Mouse (Mus musculus) stomach, postnatal 0 days (tissue): ENCODE measurements around the gene Kcnj5. TPM values are rescaled to one million over a fixed set of nuclear protein-coding genes. Genes with fewer than 3 reads are reported as not detected.
A peak's percentile ranks its signal among the peaks of the same experiment; 100 is the strongest.

Source experiments
- ATAC-seq: fragments of 200-750 bp; cut with Nextera tagmentation; 2 replicates; pipeline ENCODE4 v1.8.0; 2017; ENCODE audit not compliant: low FRiP score, low TSS enrichment
- DNase-seq: peaks from one replicate; pipeline ENCODE4 v3.0.0-alpha.2; 2016; ENCODE audit warnings: low spot score
- H3K27ac ChIP-seq: fragments of 300-500 bp; sonication (generic); replicated peaks from 2 replicates; pipeline ENCODE4 v1.5.1; 2014; ENCODE audit warnings: mild to moderate bottlenecking, control low read depth
- H3K27me3 ChIP-seq: fragments of 300-500 bp; sonication (generic); 2 replicates; pipeline ENCODE4 v1.6.1; 2014; ENCODE audit warnings: low read length; ENCODE audit not compliant: control insufficient read depth, insufficient read depth
- H3K36me3 ChIP-seq: fragments of 300-500 bp; sonication (generic); 2 replicates; pipeline ENCODE4 v1.6.1; 2014; ENCODE audit warnings: low read length, mixed read lengths; ENCODE audit not compliant: control insufficient read depth, insufficient read depth
- H3K4me1 ChIP-seq: fragments of 300-500 bp; sonication (generic); replicated peaks from 2 replicates; pipeline ENCODE4 v1.6.1; 2014; ENCODE audit warnings: antibody characterized with exemption; ENCODE audit not compliant: control insufficient read depth, insufficient read depth
- H3K4me2 ChIP-seq: fragments of 300-500 bp; sonication (generic); replicated peaks from 2 replicates; pipeline ENCODE4 v1.6.1; 2014; ENCODE audit warnings: low read depth, mild to moderate bottlenecking, control low read depth, moderate library complexity
- H3K4me3 ChIP-seq: fragments of 300-500 bp; sonication (generic); 2 replicates; pipeline ENCODE4 v1.5.1; 2014; ENCODE audit warnings: low read depth, low read length, control low read depth
- H3K9ac ChIP-seq: fragments of 300-500 bp; sonication (generic); 2 replicates; pipeline ENCODE4 v1.6.1; 2014; ENCODE audit warnings: mild to moderate bottlenecking, low read length, control low read depth, mixed read lengths
- H3K9me3 ChIP-seq: fragments of 300-500 bp; sonication (generic); 2 replicates; pipeline ENCODE4 v1.6.1; 2016; ENCODE audit warnings: low read length; ENCODE audit not compliant: control insufficient read depth
- CTCF ChIP-seq: IDR thresholded peaks from 2 replicates; pipeline ENCODE4 v1.5.1; 2016; ENCODE audit warnings: antibody characterized with exemption, low read depth, mild to moderate bottlenecking, moderate library complexity
- EP300 ChIP-seq: optimal IDR thresholded peaks from 2 replicates; pipeline ENCODE3; 2016; ENCODE audit warnings: antibody characterized with exemption
- WGBS: fragments of 180-500 bp; shearing (Covaris S2); extraction: QIAGEN DNeasy Blood & Tissue Kit; methylation state at CpG from one replicate; pipeline ENCODE4 v1.1.7; 2014; 5-methylcytosine and 5-hydroxymethylcytosine counted together
- polyA plus RNA-seq: library from polyadenylated mRNA; unstranded; fragments of >200 nt; fragmentation: Nextera tagmentation; extraction: Ambion mirVana; gene quantifications from 2 replicates; pipeline ENCODE4 v1.2.1, GENCODE M21; 2015

The Kcnj5 gene
- 0.04 TPM in 2 replicates for polyA plus RNA-seq

DNA sequence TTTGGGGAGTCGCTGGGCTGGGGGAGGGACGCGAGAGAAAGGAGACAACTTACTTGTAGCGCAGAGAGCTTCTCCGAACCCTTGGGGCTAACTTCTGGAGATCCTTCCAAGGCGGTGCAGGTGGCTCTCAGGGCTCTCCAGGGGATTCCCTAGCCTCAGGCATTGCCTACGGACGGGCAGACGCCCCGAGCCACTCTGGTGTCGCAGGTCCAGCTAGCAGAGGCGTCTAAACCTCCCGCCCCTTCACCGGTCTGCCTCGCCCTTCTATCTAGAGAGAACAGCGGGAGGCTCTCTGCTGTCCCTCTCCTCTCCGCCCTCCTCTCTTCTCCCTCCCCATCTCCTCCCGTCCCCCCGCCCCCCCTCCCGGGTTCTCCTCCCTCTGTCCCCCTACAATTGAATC, at the start of gene Kcnj5:
Kcnj5 (minus strand) TSS at position 300 of the 400 bp plus-strand sequence.
- no peaks in the 10 kb centered on the region for H3K9me3 ChIP-seq
- WGBS, result under 1% methylated on average over 18 of the region's 20 CpGs
- peak within 1 kb of the TSS; percentile 44 for H3K4me2 ChIP-seq
- no peak for DNase-seq
- H3K27me3 ChIP-seq, result peaks cover 2% of the 10 kb centered on the region; the same call in 1 of the 2 replicates
- H3K36me3 ChIP-seq, result no peaks in the 10 kb centered on the region
- TF ChIP-seq EP300, result no peak
- TF ChIP-seq CTCF, result no peak
- no peak within 1 kb of the TSS for H3K9ac ChIP-seq
- no peak within 1 kb of the TSS for H3K27ac ChIP-seq
- 0 out of 2 replicates have a peak, but pooled peaks have one; percentile 6 for ATAC-seq
- H3K4me3 ChIP-seq, result peak within 1 kb of the TSS; percentile 15; the same call in 1 of the 2 replicates
- no peaks in the 10 kb centered on the region for H3K4me1 ChIP-seq

DNA sequence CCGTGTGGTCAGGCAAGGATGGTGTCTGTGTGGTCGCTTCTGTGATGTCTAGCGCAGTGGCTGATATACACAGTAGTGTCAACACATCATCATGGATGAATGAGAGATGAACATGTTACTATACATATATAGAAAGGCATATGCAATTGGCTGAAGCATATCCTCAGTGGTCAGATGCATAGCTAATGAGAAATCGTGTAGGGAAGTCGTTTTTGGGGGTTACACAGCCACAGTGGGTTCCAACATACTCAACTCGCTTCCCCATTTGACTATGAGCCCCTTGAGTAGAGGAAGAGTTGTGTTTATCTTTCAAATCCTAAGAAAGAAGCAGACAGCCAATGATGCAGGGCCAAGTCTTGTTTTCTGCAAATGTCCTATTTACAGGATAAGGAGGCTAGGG, 48.6 kb upstream of the Kcnj5 start:
- Histone ChIP-seq H3K4me2 (no peak overlapping the region), H3K9ac (no peak overlapping the region), H3K4me3 (no peak overlapping the region), H3K27me3 (no peaks in the 10 kb centered on the region), H3K9me3 (no peaks in the 10 kb centered on the region), H3K27ac (no peak overlapping the region), H3K36me3 (no peaks in the 10 kb centered on the region), H3K4me1 (no peaks in the 10 kb centered on the region)
- 80% methylated on average over 6 of the region's 6 CpGs for WGBS
- no peak for DNase-seq
- TF ChIP-seq CTCF, result no peak
- no peak for TF ChIP-seq EP300
- ATAC-seq, result no peak

DNA sequence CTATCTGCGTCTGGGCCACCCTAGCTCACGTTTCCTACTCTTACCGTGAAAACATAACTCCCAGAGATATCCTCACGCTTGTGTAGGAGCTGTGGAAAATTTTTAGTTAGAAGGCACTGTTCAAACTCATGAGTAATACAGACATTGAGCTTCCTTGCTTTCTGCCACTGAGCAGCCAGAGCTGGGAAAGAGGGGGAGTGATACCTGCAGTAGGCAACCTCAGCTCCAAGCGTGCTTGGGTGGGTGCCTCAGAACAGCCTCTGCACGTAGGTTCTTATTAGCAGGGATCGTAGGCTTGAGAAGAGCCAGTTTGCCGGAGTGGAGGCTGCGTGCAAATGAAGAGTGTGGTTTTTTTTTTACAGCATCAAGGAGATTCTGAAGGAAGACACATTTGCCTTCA, 47.6 kb upstream of the Kcnj5 start:
- Histone ChIP-seq H3K27me3 (no peaks in the 10 kb centered on the region), H3K4me2 (no peak overlapping the region), H3K4me1 (no peaks in the 10 kb centered on the region), H3K9me3 (no peaks in the 10 kb centered on the region), H3K36me3 (no peaks in the 10 kb centered on the region), H3K9ac (no peak overlapping the region), H3K4me3 (no peak overlapping the region), H3K27ac (no peak overlapping the region)
- DNase-seq (no peak), ATAC-seq (no peak)
- TF ChIP-seq CTCF, result no peak
- no peak for TF ChIP-seq EP300
- WGBS, result 80% methylated on average over 9 of the region's 9 CpGs

DNA sequence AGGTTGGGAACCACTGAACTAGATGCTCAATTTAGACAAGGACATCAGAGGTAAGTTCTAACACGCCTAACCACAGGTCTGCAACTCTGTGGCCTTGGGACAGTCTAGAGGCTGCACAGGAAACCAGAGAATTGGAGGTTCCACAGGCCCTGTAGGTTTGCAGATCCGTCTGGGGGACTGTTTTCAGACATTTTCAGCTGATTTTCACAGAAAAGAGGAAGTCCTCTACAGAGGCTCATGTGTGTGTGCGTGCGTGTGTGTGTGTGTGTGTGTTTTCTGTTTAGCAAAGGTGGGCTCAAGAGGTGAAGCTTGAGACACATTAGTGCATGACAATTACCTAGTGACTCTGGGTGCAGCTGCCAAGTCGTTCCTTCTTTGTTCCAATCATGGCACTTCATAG, 46.9 kb upstream of the Kcnj5 start:
- no peak overlapping the region for H3K27ac ChIP-seq
- H3K4me3 ChIP-seq, result no peak overlapping the region
- no peak overlapping the region for H3K9ac ChIP-seq
- no peak overlapping the region for H3K4me2 ChIP-seq
- H3K36me3 ChIP-seq, result no peaks in the 10 kb centered on the region
- no peaks in the 10 kb centered on the region for H3K9me3 ChIP-seq
- ATAC-seq, result no peak
- no peak for TF ChIP-seq CTCF
- no peak for TF ChIP-seq EP300
- WGBS, result 77% methylated on average over 5 of the region's 5 CpGs
- no peaks in the 10 kb centered on the region for H3K27me3 ChIP-seq
- H3K4me1 ChIP-seq, result no peaks in the 10 kb centered on the region
- DNase-seq, result no peak

DNA sequence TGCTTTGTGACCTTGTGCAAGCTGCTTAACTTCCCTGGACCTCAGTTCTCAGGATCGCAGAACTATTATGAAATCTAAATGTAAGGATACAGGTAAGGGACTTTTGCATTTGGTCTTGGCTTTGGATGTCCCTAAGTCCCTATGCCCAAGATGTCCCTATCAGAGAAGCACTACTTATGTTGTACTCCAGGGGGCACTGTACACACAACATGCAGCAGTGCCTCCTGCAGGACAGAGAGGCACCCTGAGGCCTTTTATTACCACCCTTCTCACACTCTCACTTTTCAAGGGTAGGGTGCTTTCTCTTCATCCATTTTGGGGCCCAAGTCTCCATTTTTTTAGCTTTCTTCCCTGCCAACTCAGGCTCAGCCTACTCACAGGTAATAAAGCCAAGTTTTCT, 44.0 kb upstream of the Kcnj5 start:
- Histone ChIP-seq H3K4me3 (no peak overlapping the region), H3K4me1 (no peaks in the 10 kb centered on the region), H3K27me3 (no peaks in the 10 kb centered on the region), H3K27ac (no peak overlapping the region), H3K36me3 (no peaks in the 10 kb centered on the region), H3K4me2 (no peak overlapping the region), H3K9ac (no peak overlapping the region), H3K9me3 (no peaks in the 10 kb centered on the region)
- TF ChIP-seq EP300, result no peak
- peak; percentile 67 for TF ChIP-seq CTCF
- DNase-seq, result no peak
- 86% methylated on average over 1 of the region's 1 CpGs for WGBS
- ATAC-seq, result no peak

DNA sequence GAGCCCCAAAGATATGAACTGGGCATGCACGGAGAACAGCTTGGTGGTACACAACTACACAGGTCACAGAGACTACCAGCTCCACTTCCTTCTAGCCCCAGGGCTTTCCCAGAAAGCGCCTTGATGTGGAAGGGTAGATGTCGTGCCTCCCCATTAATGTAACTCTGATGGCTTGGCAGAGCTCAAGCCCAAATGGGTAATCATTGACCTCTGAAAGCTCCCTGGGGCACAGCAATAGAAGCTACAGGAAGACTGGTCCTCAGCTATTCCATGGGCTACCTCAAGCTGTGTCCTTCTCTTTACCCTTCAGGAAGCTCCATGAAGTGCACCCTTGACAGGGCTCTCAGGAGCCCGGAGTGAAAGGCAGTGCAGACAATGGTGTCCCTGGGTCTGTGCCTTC, 40.8 kb upstream of the Kcnj5 start:
- Histone ChIP-seq H3K36me3 (no peaks in the 10 kb centered on the region), H3K4me2 (no peak overlapping the region), H3K9me3 (no peaks in the 10 kb centered on the region), H3K9ac (no peak overlapping the region), H3K27ac (no peak overlapping the region), H3K27me3 (no peaks in the 10 kb centered on the region), H3K4me1 (no peaks in the 10 kb centered on the region), H3K4me3 (no peak overlapping the region)
- no peak for DNase-seq
- TF ChIP-seq CTCF, result no peak
- no peak for TF ChIP-seq EP300
- ATAC-seq, result no peak
- 78% methylated on average over 4 of the region's 4 CpGs for WGBS
